Mouse (Mus musculus) stomach, embryonic 14.5 days (tissue): ENCODE measurements around the gene Gm20388. TPM values are rescaled to one million over a fixed set of nuclear protein-coding genes. Genes with fewer than 3 reads are reported as not detected.

Source experiments
- ATAC-seq: fragments of 200-750 bp; cut with Nextera tagmentation; 2 replicates; pipeline ENCODE4 v1.8.0; 2017; ENCODE audit warnings: low read depth, moderate TSS enrichment; ENCODE audit not compliant: insufficient number of reproducible peaks, insufficient read depth, low FRiP score
- H3K27ac ChIP-seq: fragments of 300-500 bp; sonication (generic); 2 replicates; pipeline ENCODE4 v1.5.1; 2014; ENCODE audit warnings: mild to moderate bottlenecking, low read length, moderate library complexity, mixed read lengths
- H3K27me3 ChIP-seq: fragments of 300-500 bp; sonication (generic); 2 replicates; pipeline ENCODE4 v1.6.1; 2014; ENCODE audit warnings: low read length, control low read depth, mixed read lengths; ENCODE audit not compliant: control insufficient read depth, insufficient read depth
- H3K36me3 ChIP-seq: fragments of 300-500 bp; sonication (generic); 2 replicates; pipeline ENCODE4 v1.6.1; 2014; ENCODE audit warnings: mild to moderate bottlenecking, control low read depth, low read length, moderate library complexity, mixed read lengths; ENCODE audit not compliant: control insufficient read depth, insufficient read depth
- H3K4me1 ChIP-seq: fragments of 300-500 bp; sonication (generic); 2 replicates; pipeline ENCODE4 v1.6.1; 2014; ENCODE audit warnings: low read length, control low read depth, mixed read lengths; ENCODE audit not compliant: control insufficient read depth, insufficient read depth
- H3K4me2 ChIP-seq: fragments of 300-500 bp; sonication (generic); replicated peaks from 2 replicates; pipeline ENCODE4 v1.6.1; 2014; ENCODE audit warnings: low read depth, low read length, control low read depth
- H3K4me3 ChIP-seq: fragments of 300-500 bp; sonication (generic); 2 replicates; pipeline ENCODE4 v1.5.1; 2014; ENCODE audit warnings: low read depth, low read length, control low read depth
- H3K9ac ChIP-seq: fragments of 300-500 bp; sonication (generic); replicated peaks from 2 replicates; pipeline ENCODE4 v1.6.1; 2014; ENCODE audit warnings: low read depth, mild to moderate bottlenecking, control low read depth, low read length, moderate library complexity, mixed read lengths
- H3K9me3 ChIP-seq: fragments of 300-500 bp; sonication (generic); 2 replicates; pipeline ENCODE4 v1.6.1; 2016; ENCODE audit warnings: low read depth, low read length, control low read depth; ENCODE audit not compliant: control insufficient read depth
- WGBS: fragments of 180-500 bp; shearing (Covaris S2); extraction: QIAGEN DNeasy Blood & Tissue Kit; methylation state at CpG from one replicate; pipeline ENCODE4 v1.1.7; 2014; 5-methylcytosine and 5-hydroxymethylcytosine counted together
- polyA plus RNA-seq: library from polyadenylated mRNA; unstranded; fragments of >200 nt; fragmentation: Nextera tagmentation; extraction: Ambion mirVana; gene quantifications from 2 replicates; pipeline ENCODE4 v1.2.1, GENCODE M21; 2014

The Gm20388 gene
- polyA plus RNA-seq, 1 experiment from 2014 or later, result 11.4 TPM

DNA sequence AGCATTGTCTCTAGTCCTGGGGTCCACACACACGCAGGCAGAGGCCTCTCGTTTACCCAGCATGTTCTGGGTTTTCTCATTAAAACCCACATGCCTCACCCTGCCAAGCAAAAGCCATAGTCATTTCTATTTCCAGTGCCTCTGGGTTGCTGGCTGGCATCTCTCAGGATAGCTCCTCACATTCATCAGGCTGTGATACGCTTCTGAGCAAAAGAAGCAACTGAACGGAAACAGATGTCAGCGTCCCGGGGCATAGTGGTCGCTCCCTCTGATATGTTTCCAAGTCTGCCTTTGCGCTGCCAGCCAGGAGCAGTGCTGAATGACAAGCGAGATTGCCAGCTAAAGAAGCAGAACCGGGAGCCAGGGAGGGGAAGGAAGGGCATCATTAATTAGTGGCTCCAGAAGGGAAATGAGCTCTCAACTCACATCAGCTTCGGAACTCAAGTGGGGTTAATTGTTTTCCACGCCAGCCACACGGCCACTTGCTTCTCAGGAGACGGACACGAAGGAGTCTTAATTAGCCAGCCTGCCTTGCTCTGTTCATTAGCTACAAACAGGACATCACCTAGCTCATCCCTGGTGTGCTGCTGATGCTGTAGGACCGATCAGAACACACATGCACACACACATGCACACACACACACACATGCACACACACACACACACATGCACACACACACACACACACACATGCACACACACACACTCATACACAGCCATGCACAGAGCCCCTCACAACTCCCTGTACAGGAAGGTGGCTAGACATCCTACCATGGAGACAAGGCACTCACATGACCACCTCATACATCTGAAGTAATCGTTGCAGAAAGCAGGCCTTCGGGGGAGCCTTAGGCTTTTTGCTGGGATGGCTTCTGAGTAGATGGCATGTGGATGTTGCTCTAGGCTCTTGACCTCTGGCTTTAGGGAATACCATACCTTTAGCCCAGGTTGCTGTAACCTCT lies 4160.0 kb downstream of the Gm20388 start:
- H3K27me3 ChIP-seq, result no peaks in the 10 kb centered on the region
- H3K4me1 ChIP-seq, result no peaks in the 10 kb centered on the region
- H3K4me3 ChIP-seq, result no peak overlapping the region
- H3K9ac ChIP-seq, result no peak overlapping the region
- H3K4me2 ChIP-seq, result no peak overlapping the region
- no peaks in the 10 kb centered on the region for H3K9me3 ChIP-seq
- H3K27ac ChIP-seq, result no peak overlapping the region
- no peak for ATAC-seq
- 60% methylated on average over 18 of the region's 18 CpGs for WGBS
- no peaks in the 10 kb centered on the region for H3K36me3 ChIP-seq

DNA sequence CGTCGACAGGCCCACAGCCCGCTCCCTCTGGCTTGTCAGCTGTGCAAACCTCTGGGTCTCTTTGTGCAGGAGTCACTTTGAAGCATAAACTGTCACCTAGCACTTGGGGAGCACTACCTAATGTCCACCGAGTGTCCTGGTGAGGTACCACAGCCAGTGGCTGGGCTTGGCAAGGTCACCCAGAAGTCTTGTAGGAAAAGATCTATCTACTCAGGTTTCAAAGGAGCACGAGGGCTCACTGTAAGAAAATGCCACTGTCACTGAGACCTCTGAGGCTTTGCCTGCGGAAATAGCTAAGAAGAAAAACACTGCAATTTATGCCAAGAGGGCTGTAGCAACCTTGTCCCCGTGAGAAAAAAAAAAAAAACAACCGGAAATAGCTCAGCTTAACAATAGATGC lies 4165.3 kb downstream of the Gm20388 start:
- H3K36me3 ChIP-seq, result no peaks in the 10 kb centered on the region
- H3K27ac ChIP-seq, result no peak overlapping the region
- no peaks in the 10 kb centered on the region for H3K9me3 ChIP-seq
- H3K9ac ChIP-seq, result no peak overlapping the region
- H3K4me1 ChIP-seq, result no peaks in the 10 kb centered on the region
- ATAC-seq, result no peak
- no peaks in the 10 kb centered on the region for H3K27me3 ChIP-seq
- no peak overlapping the region for H3K4me3 ChIP-seq
- no peak overlapping the region for H3K4me2 ChIP-seq
- WGBS, result 60% methylated on average over 8 of the region's 8 CpGs

DNA sequence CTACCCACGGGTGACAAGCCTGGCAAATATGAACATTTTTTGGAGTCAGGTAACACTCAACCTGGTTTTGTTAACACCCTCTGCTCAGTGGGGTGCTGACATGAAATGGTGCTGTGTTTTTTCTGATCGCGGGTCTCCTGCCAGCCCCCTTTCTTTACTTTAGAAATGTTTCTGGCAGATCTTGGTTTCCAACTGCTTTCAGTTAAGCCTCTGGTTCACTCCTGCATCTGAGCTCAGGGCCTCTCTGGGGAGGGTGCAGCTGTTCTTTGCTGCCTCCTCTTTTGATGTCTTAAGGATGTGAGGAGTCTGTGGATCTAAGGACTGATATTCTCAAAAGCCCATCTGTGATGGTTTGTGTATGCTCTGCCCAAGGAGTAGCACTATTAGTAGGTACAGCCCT lies 4165.8 kb downstream of the Gm20388 start:
- Histone ChIP-seq H3K4me2 (no peak overlapping the region), H3K9me3 (no peaks in the 10 kb centered on the region), H3K4me1 (no peaks in the 10 kb centered on the region), H3K27me3 (no peaks in the 10 kb centered on the region), H3K27ac (no peak overlapping the region), H3K36me3 (no peaks in the 10 kb centered on the region), H3K4me3 (no peak overlapping the region), H3K9ac (no peak overlapping the region)
- ATAC-seq, result no peak
- WGBS, result 62% methylated on average over 3 of the region's 3 CpGs

DNA sequence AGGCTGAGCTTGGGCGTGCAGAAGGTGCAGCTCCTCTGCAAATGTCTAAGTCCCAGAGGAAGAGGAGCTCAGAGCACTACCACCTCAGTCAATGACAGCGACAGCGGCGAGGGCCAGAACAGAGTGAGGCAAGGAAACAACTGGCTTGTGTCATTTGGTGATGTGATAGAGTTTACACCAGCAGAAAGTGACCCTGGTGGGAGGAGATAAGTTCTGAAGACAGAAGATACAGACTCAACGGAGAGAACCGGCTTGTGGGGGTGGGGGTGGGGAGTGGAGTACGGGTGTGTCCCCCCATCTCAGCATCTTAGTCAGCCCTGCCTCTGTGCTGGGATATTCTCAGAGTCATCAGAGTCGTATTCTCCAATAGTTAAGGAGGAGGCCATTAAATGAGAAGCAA lies 4166.7 kb downstream of the Gm20388 start:
- Histone ChIP-seq H3K4me2 (no peak overlapping the region), H3K36me3 (no peaks in the 10 kb centered on the region), H3K4me1 (no peaks in the 10 kb centered on the region), H3K27me3 (no peaks in the 10 kb centered on the region), H3K9ac (no peak overlapping the region), H3K9me3 (no peaks in the 10 kb centered on the region), H3K4me3 (no peak overlapping the region), H3K27ac (no peak overlapping the region)
- no peak; the same call in 1 of the 2 replicates for ATAC-seq
- 69% methylated on average over 8 of the region's 8 CpGs for WGBS

DNA sequence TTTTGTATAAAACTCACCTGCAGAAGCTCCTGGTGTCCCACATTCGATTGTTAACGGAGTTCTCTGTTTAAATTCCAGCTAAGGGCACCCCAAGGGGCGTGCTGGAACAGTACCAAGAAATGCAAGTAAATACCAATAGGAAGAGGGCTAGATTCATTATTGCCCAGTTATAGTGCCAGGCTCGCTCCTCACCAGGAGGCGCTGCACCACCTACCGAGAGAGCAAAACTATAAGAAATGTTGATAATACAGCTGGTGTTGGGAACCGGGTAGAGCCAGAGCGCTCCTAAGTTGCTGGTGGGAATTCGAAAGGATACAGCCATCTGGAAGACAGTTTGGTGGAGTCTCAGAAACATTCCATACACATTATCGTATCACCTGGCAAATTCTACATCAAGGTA lies 4167.4 kb downstream of the Gm20388 start:
- Histone ChIP-seq H3K9ac (no peak overlapping the region), H3K36me3 (no peaks in the 10 kb centered on the region), H3K4me2 (no peak overlapping the region), H3K4me1 (no peaks in the 10 kb centered on the region), H3K27me3 (no peaks in the 10 kb centered on the region), H3K4me3 (no peak overlapping the region), H3K9me3 (no peaks in the 10 kb centered on the region), H3K27ac (no peak overlapping the region)
- ATAC-seq, result no peak
- whole genome bisulfite sequencing, result 81% methylated on average over 10 of the region's 10 CpGs

DNA sequence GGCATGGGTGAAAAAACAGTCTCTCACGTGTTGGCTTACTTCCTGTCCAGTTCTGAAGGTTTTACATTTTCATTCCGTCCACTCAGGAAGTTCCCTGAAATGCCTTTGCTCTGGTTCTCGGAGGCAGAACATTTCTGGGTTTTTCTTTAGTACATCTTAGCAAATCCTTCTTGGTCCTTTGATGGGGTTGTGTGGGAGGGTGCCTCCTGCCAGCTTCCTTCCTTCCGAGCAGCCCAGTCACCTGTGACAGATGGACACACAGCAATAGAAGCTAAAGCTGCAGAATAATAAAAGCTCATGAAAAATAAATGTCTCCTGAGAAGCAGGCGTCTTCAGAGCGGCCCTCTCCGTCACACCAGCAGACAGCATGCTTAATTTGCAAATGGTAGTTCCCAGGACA lies 4168.3 kb downstream of the Gm20388 start:
- no peak overlapping the region for H3K4me3 ChIP-seq
- no peaks in the 10 kb centered on the region for H3K27me3 ChIP-seq
- ATAC-seq, result no peak
- no peak overlapping the region for H3K4me2 ChIP-seq
- H3K9ac ChIP-seq, result no peak overlapping the region
- H3K9me3 ChIP-seq, result no peaks in the 10 kb centered on the region
- H3K27ac ChIP-seq, result no peak overlapping the region
- 68% methylated on average over 7 of the region's 7 CpGs for WGBS
- H3K36me3 ChIP-seq, result no peaks in the 10 kb centered on the region
- no peaks in the 10 kb centered on the region for H3K4me1 ChIP-seq

DNA sequence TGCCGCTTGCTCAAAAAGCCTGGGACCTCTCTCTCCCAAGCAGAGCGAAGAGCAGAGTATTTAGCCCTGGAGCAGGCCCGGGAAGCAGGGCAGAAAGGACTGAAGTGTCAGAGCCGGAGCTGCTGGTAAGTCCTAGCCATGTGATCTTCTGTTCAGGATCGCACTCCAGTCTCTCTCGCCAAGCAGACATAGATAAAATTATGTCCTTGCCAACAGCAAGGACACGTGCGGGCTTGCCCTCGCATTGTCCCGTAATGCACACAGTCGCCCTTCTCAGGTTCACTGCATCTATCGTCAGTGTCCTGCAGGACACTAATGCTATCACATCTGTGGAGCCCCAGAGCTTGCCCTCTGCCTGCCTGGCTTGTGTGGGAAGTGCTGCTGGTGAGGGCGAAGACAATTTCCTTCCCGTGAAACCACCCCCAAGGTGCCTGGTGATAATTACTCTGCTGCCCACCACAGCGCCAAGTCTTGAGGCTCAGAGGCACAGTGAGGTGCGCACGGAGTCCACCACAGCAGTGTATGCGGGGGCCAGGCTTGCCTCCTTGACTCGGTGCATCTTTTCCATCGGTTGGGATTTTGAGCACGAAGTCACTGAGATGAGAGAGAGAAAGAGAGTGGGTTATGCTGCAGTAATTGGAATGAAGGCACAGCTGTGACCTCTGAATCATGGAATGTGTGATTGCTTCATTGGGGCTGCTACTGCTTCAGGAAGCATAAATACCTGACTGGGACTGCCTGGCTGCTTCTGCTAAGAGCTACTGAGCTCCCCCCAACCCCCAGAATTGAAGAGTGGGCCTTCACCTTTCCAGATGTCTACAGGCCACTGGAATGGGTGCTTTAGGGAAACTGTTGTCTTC lies 4170.1 kb downstream of the Gm20388 start:
- no peaks in the 10 kb centered on the region for H3K9me3 ChIP-seq
- no peaks in the 10 kb centered on the region for H3K36me3 ChIP-seq
- no peaks in the 10 kb centered on the region for H3K27me3 ChIP-seq
- H3K4me1 ChIP-seq, result no peaks in the 10 kb centered on the region
- ATAC-seq, result no peak
- H3K27ac ChIP-seq, result no peak overlapping the region
- 87% methylated on average over 21 of the region's 21 CpGs for WGBS
- H3K4me2 ChIP-seq, result no peak overlapping the region
- no peak overlapping the region for H3K9ac ChIP-seq
- H3K4me3 ChIP-seq, result no peak overlapping the region

DNA sequence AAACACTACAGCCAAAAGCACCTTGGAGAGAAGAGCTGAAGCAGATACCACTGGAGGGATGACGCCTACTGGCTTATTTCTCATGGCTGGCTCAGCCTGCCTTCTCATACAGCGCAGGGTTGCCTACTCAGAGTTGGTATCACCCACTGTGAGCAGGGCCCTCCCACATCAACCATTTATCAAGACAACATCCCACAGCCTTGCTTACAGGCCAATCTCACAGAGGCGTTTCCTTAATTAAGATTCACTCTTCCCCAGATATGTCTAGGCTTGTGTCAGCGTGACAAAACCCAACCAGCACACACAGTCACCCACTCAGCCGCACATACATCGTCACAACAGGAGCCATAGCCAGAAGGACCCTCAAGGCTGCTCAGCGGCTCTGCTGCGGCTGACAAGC lies 4172.0 kb downstream of the Gm20388 start:
- Histone ChIP-seq H3K4me1 (no peaks in the 10 kb centered on the region), H3K9ac (no peak overlapping the region), H3K27me3 (no peaks in the 10 kb centered on the region), H3K4me3 (no peak overlapping the region), H3K9me3 (no peaks in the 10 kb centered on the region), H3K36me3 (no peaks in the 10 kb centered on the region), H3K27ac (no peak overlapping the region), H3K4me2 (no peak overlapping the region)
- 91% methylated on average over 8 of the region's 8 CpGs for WGBS
- no peak for ATAC-seq
